Mouse (Mus musculus): ENCODE results near the gene Spon1.

The Spon1 gene

DNA sequence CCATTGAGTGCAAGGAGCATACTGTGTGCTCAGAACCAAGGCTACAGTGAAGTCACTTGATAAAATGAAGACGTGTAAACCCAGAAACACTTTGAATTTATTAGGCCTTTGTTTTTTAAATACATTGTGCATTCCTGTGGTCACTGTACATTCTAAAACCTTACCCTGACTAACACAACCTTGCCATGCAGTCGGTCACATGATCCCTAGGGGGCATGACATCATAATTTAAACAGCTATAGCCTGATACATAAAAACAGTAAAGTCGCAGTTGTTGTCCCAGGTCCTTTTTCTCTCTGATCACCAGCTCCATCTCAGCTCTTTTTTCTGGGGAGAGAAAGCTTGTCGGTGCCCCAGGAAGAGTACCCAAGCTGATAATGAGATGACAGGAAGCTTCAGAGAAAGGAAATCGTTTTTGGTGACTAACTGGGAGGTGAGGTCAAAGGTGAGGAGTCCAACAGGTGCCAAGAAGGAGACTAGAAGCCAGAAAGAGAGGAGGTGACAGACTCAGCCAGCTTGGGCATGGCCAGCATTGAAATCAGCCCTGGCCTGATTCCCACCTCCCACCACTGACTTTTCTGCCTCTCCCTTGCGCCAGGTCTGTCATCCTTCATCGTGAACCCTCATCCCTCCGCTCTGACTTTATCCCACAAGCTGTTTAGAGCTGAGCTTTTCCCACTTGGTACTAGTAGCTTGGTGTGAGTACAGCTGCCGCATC is 246.1 kb downstream of the Spon1 start:
- DNase-seq: no peak

DNA sequence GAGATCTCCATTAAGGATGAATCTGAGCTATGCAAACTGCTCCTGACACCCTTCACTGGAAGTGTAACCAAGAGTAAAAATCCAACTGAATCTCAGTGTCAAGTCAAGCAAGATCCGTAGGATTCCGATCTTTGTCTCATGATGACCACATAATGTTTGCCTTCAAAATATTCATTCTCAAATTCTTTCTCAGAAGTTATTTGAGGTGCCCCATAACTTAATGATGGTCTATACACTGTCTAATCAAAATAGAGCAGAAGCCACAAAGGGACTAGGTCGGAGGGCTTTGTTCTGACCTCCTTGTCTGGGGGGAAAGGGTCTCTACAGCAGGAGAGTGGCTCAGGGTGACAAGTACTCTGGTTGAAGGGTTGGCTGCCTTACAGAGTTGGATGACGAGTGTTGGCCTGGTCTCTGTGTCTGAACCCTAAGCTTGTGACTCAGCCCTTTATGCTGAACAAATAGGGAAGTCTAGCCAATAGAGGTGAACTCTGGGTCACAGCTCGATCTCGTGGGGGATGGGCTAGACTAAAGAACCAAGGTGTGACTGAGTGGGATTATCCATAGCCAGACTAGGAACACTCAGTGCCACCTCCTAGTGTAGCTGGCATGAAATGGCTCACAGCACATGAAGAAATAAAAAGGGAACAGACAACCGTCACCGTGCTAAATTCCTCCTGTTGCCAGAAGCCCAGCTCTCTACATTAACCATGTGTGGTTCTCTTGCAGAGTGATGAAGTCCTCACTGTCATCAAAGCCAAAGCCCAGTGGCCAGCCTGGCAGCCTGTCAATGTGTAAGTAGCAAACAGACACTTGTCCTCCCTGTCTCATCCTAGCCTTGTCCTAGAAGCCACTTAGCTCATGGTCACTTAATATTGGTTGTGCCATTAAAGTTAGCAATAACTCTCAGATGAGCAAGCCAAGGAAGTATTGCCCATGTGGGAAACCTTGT is 250.5 kb downstream of the Spon1 start:
- DNase-seq: no peak

DNA sequence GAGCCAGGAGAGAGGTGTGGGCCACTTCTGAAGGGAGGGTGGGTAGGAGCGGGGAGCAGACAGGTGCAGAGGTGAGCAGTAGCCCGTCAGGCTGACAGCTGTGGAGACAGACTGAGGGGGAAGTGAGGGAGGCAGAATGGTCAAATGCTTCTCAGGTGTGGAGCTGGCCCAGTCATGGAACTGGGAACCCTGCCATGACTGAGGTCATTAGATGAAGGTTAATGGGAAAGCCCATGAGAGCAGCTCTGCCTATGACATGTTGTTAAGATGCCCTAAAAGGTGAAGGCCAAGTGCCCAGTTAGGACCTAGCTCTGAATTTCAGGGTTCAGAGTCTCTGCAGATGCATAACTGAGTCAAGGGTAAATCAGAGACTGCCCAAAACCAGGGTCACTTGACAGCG is 253.1 kb downstream of the Spon1 start:
- peak; percentile 39 to 42 for DNase-seq

DNA sequence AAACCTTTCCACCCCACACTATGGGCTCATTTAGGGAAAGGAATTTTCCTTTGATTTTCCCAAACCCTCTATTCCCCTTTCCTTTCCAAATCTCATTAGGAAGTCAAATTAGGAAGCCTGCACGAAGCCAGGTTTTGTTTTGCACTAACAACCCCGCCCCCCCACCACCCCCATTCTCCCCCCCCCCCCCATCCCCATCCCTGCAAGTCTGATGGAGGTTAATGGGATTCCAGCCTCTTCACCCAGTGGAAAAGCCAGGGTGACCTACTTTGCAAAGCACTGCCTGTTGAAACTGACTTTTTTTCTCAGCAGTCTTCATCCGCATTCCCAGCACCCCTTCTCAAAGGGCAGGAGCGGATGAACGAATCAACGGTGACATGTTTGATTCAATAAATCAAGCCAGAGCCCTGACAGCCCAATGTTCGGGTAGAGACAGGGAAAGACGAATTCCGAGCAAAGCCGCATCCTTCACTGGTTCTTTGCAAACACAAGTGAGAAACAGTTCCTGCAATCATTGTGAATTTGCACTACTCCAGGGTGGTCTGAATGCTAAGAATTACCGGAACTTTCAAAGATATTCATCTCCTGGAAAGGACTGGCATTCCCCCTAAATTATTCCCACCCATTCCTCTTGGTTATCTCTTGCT is 254.4 kb downstream of the Spon1 start:
- DNase-seq: peak in 1 of 2 experiments; percentile 47

DNA sequence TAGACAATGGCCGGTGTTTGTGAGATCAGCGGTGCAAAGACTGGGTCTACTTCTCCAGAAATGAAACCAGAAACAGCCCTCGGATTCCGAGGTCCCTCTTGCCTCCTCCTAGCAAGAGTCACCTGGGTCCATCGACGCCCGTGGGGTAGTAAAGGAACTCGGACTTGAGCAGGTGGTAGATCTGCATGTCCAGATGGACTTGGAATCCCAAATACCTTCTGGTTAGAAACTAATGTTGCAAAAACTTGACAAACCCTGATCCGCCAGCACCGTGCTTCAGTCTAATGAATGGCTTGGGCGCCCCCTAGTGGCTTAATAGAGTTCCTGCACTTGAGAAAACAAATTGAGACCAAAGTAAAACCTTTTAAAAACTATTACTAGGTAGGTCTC is 254.9 kb downstream of the Spon1 start:
- peak; percentile 88 to 93 for DNase-seq

DNA sequence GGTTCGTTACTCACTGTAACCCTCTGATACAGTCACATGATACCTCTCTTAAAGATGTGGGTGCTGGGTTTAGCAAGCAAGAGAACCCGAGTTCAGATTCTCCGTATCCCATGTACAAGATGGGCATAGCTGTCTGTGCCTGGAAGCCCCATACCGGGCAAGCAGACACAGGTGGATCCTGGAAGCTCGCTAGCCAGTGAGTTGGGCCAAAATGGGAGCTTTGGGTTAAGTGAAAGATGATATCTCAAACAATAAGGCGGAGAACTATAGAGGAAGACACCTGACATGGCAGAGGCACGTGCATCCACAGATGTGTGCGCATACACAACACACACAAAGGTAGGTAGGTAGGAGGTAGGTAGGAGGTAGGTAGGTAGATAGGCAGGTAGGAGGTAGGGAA is 261.1 kb downstream of the Spon1 start:
- DNase-seq: peak in 1 of 2 experiments; percentile 47

DNA sequence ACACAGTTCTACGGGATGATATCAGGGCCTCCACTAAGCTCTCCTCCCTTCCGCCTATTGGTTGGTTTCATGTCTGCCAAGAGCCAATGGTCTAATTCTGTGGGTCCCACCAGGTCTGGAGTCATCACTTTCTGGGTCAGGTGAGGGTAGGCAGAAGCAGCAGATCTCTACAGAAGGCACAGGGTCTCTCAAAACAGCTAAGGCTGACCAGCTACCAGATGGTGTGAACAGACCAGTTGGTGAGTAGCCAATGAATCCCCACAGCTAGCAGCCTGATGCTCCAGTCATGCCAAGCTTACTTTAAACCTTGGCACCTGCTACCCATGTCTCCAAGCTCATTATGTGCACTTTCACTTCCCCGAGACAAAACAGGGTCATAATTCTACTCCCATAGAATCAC is 261.6 kb downstream of the Spon1 start:
- peak; percentile 88 to 91 for DNase-seq

DNA sequence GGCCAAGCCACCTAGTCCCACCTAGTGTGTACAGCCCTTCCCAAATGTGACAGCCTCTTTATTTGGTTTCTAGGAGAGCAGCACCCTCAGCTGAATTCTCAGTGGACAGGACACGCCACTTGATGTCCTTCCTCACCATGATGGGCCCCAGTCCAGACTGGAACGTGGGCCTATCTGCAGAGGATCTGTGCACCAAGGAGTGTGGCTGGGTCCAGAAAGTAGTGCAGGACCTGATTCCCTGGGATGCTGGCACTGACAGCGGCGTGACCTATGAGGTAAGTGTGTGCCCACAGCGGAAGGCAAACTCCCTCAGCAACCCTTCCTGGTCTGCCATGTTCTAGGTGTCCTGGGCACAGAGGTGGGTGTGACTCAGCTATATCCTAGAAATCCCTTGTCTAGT is 263.0 kb downstream of the Spon1 start:
- DNase-seq: no peak

DNA sequence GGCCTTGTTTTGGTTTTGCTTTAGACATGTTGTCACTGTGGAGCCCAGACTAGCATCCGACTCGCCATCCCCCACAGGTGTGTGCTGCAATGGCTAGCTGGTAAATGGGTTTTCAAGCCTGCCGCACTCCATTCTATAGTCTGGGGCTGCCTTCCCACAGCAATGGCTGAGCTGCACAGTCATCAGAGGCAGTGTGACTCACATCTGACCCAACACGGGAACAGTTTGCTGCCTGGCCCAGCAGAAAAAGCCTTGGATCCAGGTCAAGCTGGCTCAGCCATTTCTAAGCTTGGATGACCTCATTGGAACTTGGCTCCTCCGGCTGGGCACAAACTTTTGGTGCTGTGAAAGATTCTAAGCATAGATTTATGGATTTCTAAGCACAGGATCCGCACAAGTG is 263.8 kb downstream of the Spon1 start:
- DNase-seq: peak; percentile 82 to 89

DNA sequence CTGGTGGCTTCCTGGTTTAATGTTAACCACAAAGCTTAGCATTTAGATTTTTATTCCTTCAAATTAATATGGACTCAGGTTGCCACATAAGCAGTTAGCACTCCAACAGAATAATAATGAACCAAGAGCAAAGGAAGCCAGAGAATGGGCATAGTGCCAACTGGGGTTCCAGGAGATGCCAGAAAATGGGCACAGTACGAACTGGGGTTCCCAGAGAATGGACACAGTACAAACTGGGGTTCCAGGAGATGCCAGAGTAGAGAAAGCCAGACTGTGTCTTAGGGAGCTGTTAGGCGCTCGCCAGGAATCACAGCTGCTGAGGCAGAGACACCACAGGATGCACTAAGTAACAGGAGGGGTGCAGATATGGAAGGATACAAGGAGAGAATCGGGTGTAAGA is 271.4 kb downstream of the Spon1 start:
- DNase-seq: peak; percentile 62 to 64

DNA sequence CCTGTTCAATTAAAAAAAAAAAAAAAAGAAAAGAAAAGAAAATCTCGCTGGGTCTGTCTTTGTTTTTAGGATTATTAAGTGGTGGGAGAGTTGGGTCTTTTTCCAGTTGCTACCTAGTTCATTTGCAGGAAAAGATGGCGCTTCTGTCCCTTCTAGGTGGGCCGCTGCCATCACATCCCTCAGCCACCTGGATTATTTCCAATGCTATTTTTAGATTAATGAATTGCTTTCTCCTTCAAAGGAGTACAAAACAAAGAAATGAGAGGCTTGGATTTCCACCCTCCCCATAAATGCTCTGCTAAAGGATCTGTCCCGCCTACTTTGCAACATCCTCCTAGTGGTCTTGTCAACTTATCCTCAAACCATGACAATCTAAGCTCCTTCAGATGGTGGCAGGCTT is 275.6 kb downstream of the Spon1 start:
- DNase-seq: no peak

DNA sequence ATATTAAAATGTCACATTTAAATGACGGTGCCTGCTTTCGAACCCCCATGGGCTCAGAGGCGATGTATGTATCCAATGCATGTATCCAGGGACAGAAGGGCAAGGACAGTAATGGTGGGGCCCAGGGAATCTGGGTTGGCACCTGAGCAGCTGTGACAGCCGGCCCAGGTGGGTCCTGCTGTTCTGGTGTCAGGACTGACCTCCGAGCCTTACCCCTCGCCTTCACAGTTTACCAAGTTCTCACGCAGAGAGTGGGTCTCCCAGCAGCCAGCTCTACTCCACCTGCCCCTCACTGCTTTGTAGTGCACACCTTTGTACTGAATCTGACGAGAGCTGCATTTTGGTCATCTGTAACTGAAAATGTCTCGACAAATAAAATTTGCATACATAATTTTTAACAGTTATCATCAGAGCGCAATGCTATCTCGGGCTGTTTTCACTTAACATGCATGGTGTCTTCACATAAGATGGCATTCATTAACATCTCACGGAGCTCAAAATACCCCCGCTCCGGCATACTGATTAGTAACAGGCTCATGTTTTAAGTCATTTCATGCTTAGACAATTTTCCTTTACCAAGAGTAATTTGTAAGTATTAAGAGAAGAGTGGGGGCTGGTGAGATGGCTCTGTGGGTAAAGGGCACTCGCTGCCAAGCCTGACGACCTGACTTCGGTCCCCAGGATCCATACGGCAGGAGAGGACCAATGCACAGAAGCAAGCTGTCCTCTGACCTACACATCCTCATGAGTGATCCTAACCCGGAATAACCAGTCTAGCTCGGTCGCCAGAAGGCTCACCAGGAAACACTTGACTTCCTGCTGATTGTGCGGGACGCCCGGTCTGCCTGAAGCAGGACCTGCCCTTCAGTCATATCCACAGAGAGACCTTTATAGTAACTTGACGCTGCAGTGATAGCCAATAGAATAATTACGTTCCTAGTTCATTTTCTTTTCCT is 277.5 kb downstream of the Spon1 start:
- DNase-seq: no peak

DNA sequence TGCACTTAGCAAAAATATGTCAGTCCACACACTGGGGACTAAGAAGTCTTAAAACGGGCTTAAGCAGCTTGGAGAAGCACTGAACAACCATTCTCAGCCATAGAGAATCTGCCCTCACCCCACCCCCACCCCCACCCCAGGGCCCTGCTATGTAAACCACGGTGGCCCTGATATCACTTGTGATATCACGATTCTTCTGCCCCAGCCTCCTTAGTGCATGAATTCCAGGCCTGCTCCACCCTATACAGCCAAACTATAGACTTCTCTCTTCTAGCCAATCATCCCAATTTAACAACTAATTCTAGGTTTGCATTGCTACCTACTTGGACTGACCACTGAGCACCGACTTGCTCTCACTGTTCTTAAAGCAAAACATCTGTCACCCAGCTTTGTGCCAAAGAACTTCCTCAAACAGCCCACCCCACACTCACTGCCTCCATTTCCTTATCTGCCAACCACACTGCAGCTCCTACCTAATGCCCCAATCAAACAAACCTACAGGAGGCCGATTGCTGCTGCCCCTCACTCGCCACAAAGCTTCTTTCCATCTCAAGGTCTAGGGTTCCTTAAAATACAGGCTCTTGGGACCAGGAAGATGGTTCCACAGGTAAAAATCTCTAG is 278.2 kb downstream of the Spon1 start:
- DNase-seq: no peak

DNA sequence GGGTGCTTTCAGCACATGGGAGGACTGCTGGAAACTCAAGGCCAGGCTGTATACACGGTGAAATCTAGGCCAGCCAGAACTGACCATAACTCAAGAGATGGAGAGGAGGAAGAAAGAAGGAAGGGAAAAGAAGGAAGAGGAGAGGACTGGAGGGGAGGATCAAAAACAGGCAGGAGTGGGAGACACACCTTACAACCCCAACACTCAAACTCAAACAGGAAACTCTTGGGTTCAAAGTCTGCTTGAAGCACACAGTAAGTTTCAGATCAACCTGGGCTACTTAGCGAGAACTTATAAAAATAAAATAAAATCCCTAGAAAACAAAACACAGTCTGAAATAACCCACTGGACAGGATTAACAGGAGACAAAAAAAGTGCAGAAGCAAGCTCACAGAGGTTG is 280.0 kb downstream of the Spon1 start:
- DNase-seq: no peak

DNA sequence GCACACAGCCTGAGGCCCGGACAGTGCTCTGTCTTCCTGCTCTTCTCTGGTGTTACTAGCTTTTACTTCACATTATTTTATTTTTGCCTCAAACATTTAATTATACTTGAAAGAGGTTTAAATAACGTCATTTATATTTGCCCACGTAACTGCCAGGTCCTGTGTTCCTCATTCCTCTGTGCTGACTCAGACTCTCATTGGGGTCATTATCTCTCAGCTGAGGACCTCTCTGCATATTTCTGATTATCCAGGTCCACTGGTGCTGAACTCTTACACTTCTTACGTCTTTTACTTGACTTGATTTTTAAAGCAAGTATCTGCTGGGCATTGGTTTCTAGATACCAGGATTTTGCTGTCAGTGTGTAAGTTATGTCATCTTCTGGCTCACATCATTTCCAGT is 287.9 kb downstream of the Spon1 start:
- no peak for DNase-seq

DNA sequence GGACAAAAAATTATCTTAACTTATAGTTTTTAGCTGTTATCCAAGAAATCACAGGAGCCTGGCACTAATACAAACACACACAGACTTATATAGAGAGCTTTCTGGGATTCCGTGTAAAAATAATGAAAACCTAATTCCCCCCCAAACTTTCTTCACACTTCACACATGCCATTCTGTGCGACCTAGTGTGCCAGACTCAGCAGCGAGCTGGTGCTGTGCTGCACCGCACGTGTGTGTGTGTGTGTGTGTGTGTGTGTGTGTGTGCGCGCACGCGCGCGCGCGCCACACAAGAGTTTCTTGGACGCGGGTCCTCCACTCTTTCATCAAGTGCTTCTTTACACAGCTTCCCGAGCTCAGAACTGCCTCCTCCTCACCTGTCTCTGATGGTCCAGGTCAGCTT is 292.4 kb downstream of the Spon1 start:
- DNase-seq: no peak

DNA sequence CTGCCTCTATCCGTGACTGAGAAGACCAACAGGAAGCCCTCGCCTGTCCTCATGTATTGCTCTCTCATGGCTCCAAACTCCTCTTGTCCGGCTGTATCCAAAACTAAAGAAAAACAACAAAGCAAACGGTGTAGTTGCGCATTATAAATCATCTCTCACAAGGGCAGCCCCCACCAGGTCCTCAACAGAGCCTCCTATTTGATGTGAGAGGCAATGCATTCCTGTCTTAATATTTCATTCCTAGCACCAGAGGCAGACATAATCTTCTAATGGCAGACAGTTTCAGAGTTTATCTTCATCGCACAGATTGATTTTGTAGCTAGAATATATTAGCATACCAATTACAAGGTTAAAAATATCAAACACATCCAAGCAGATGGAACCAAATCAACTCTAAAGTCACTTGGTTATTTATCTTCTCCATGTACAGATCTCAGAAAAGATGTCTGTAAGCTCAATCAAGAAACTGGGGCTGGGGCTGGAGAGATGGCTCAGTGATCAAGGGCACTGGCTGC is 293.2 kb downstream of the Spon1 start:
- no peak for DNase-seq

DNA sequence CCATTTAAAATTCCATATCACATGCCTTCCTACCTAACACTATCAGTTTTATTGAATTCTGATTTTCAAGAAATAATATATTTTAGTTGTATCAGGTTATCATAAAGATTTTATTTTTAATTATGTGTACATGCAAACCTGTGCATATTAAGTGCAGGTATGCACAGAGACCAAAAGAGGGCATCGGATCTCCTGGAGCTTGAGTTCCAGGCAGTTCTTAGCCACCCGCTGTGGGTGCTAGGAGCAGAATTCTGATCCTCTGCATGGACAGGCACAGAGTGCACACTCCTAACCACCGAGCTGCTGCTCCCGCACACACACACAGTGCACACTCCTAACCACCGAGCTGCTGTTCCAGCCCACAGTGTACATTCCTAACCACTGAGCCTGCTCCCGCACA is 294.6 kb downstream of the Spon1 start:
- no peak for DNase-seq

DNA sequence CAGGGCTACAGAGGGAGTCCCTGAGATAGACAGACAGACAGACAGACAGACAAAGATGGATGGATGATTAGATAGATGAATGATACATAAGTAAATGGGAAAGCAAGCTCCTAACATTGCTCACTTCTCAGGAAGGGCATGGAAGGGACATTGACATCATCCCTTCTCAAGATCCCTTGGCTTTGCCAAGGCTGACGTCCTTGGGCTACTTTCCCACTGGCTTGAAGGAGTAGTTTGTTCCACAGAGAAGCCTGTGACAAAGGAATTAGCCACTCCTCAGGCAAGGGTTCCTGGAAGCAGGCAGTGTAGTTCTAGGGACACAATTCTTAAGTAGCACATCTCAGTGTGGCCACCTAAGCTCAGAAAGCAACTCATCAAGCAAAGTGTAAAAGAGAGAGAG is 296.7 kb downstream of the Spon1 start:
- no peak for DNase-seq

DNA sequence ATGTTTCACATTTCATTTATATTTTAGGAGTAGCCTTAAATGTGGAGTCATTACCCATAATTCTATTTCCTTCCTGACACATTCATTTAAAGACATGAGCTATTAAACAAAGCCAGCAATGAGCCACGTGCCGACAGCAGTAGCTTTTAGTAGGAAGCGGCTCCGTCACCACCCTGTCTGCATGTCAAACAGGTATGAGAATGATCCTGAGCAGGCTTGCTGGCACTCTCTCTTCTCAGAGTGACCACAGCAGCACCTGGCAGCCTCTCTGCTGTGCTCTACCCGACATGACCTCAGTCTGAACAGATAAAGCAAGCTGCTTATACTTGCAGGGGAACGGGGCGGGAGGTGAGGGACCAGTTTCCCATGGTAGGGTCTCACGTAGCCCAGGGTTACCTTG is 297.7 kb downstream of the Spon1 start:
- peak; percentile 32 to 43 for DNase-seq

DNA sequence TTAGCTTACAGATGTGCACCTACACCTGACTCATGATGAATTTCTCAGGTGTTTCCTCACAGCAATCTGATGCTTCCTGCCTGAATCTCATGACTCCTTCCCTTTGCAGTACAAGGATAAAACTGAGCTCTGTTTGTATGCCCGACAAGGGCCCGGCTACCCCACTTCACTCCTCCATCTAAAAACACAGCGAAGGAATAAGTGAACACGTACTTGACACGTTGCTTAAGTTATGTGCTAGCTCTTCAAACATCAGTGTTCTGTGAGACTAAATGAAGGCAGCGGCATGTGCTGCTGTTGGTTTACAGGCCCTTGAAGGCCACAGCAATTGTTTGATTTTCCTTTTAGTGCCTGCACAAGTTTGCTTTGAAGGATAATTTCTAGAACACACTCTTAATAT is 298.2 kb downstream of the Spon1 start:
- DNase-seq: no peak
